Mouse (Mus musculus): ENCODE results near the gene Vmn1r175. TPM values are rescaled to one million over a fixed set of nuclear protein-coding genes. Genes with fewer than 3 reads are reported as not detected.
"Not testable (repeated sequence)": the region's sequence is repeated elsewhere in the genome, so short reads cannot be mapped to it uniquely, and the experiment has no call there.

Gene Vmn1r175
- polyA plus RNA-seq (2015; fragmentation: Nextera tagmentation; extraction: Ambion mirVana) = not detected in 2 replicates

GRCm38 (mm10) chr7:23810543-23810942 is at the start of gene Vmn1r175:
Vmn1r175 (minus strand) TSS chr7:23810643.
- ATAC-seq (ENCODE audit: low read depth); H3K4me3 ChIP-seq (replicated peaks); H3K36me3 ChIP-seq; H3K9me3 ChIP-seq (replicated peaks); H3K27ac ChIP-seq; DNase-seq; H3K4me2 ChIP-seq; H3K9ac ChIP-seq; H3K4me1 ChIP-seq (replicated peaks); H3K27me3 ChIP-seq: not testable (repeated sequence)

- ATAC-seq (ENCODE audit: low read depth); DNase-seq; H3K4me1 ChIP-seq (replicated peaks): not testable (repeated sequence)
Measured at GRCm38 (mm10) chr7:23837272-23837671, 26.8 kb upstream of the Vmn1r175 start, which contains the start of gene Vmn1r176. Vmn1r176 (minus strand) TSS chr7:23837372.

GRCm38 (mm10) chr7:23784526-23784925 is 25.9 kb downstream of the Vmn1r175 start:
- no peaks in the 10 kb centered on the region for H3K36me3 ChIP-seq
- no peak overlapping the region for H3K4me3 ChIP-seq (replicated peaks)
- no peaks in the 10 kb centered on the region for H3K4me1 ChIP-seq (replicated peaks)
- WGBS (ENCODE audit: insufficient replicate concordance) = 65% methylated on average over 6 of the region's 6 CpGs
- no peak for ATAC-seq (ENCODE audit: low read depth)
- H3K4me2 ChIP-seq = no peak overlapping the region
- no peak overlapping the region for H3K9ac ChIP-seq
- no peak overlapping the region for H3K27ac ChIP-seq
- H3K27me3 ChIP-seq = no peaks in the 10 kb centered on the region
- DNase-seq = no peak
- H3K9me3 ChIP-seq (replicated peaks) = no peaks in the 10 kb centered on the region; the same call in 1 of the 2 replicates

More at GRCm38 (mm10) chr7:23837272-23837671, 26.8 kb upstream of the Vmn1r175 start, which contains the start of gene Vmn1r176:
- H3K4me2 ChIP-seq; H3K36me3 ChIP-seq; H3K9ac ChIP-seq; H3K27me3 ChIP-seq; H3K27ac ChIP-seq; H3K9me3 ChIP-seq (replicated peaks); H3K4me3 ChIP-seq (replicated peaks): not testable (repeated sequence)
- no CpG with 5 or more reads among the region's 1 CpGs for WGBS (ENCODE audit: insufficient replicate concordance)

Other genes starting within 250 kb of the Vmn1r175 start
- not detected in 2 replicates for gene Vmn1r169, start 235.1 kb downstream of the Vmn1r175 start, polyA plus RNA-seq (2015; fragmentation: Nextera tagmentation; extraction: Ambion mirVana)
- gene Vmn1r170, start 204.5 kb downstream of the Vmn1r175 start, polyA plus RNA-seq (2015; fragmentation: Nextera tagmentation; extraction: Ambion mirVana) = not detected in 2 replicates
- gene Vmn1r171, start 179.9 kb downstream of the Vmn1r175 start, polyA plus RNA-seq (2015; fragmentation: Nextera tagmentation; extraction: Ambion mirVana) = not detected in 2 replicates
- gene Vmn1r172, start 152.3 kb downstream of the Vmn1r175 start, polyA plus RNA-seq (2015; fragmentation: Nextera tagmentation; extraction: Ambion mirVana) = not detected in 2 replicates
- not detected in 2 replicates for gene Vmn1r173, start 109.9 kb downstream of the Vmn1r175 start, polyA plus RNA-seq (2015; fragmentation: Nextera tagmentation; extraction: Ambion mirVana)
- gene Vmn1r174, start 58.4 kb downstream of the Vmn1r175 start, polyA plus RNA-seq (2015; fragmentation: Nextera tagmentation; extraction: Ambion mirVana) = not detected in 2 replicates
- not detected in 2 replicates for gene Vmn1r176, start 26.7 kb upstream of the Vmn1r175 start, polyA plus RNA-seq (2015; fragmentation: Nextera tagmentation; extraction: Ambion mirVana)
- not detected in 2 replicates for gene Vmn1r177, start 55.8 kb upstream of the Vmn1r175 start, polyA plus RNA-seq (2015; fragmentation: Nextera tagmentation; extraction: Ambion mirVana)
- not detected in 2 replicates for gene Vmn1r178, start 81.4 kb upstream of the Vmn1r175 start, polyA plus RNA-seq (2015; fragmentation: Nextera tagmentation; extraction: Ambion mirVana)
- not detected in 2 replicates for gene Vmn1r179, start 116.3 kb upstream of the Vmn1r175 start, polyA plus RNA-seq (2015; fragmentation: Nextera tagmentation; extraction: Ambion mirVana)
- gene Vmn1r180, start 140.0 kb upstream of the Vmn1r175 start, polyA plus RNA-seq (2015; fragmentation: Nextera tagmentation; extraction: Ambion mirVana) = not detected in 2 replicates
- gene Vmn1r181, start 164.0 kb upstream of the Vmn1r175 start, polyA plus RNA-seq (2015; fragmentation: Nextera tagmentation; extraction: Ambion mirVana) = not detected in 2 replicates
- gene V1rd19, start 191.0 kb upstream of the Vmn1r175 start, polyA plus RNA-seq (2015; fragmentation: Nextera tagmentation; extraction: Ambion mirVana) = not detected in 2 replicates
- gene Vmn1r183, start 242.6 kb upstream of the Vmn1r175 start, polyA plus RNA-seq (2015; fragmentation: Nextera tagmentation; extraction: Ambion mirVana) = not detected in 2 replicates